Mouse (Mus musculus) erythroblast, embryonic 14.5 days (primary cell): ENCODE measurements around the gene Ep300.

Experiments
- GATA1 ChIP-seq: IDR thresholded peaks from 2 replicates; pipeline ENCODE4 v1.6.1; 2012; ENCODE audit warnings: low read length, inconsistent platforms, mixed read lengths
- TAL1 ChIP-seq: IDR thresholded peaks from 3 replicates; pipeline ENCODE4 v1.6.1; 2012; ENCODE audit warnings: low read length, inconsistent platforms, mixed read lengths

- TF ChIP-seq GATA1: no peak
- no peak for TF ChIP-seq TAL1
These were observed 95.2 kb downstream of the Ep300 start for GRCm38 (mm10) chr15:81680301-81680805.
